Mouse (Mus musculus) forebrain, embryonic 11.5 days (tissue): ENCODE results near the gene Prkd3. TPM values are rescaled to one million over a fixed set of nuclear protein-coding genes. Genes with fewer than 3 reads are reported as not detected.
A peak's percentile ranks its signal among the peaks of the same experiment; 100 is the strongest.

Source experiments
- ATAC-seq: fragments of 200-750 bp; cut with Nextera tagmentation; replicated peaks from 2 replicates; pipeline ENCODE4 v1.8.0; 2017; ENCODE audit warnings: moderate TSS enrichment; ENCODE audit not compliant: low FRiP score
- DNase-seq: peaks from one replicate; pipeline ENCODE4 v3.0.0-alpha.2; 2017; ENCODE audit warnings: low spot score
- H3K27ac ChIP-seq: fragments of 300-500 bp; sonication (generic); 2 replicates; pipeline ENCODE4 v1.5.1; 2014; ENCODE audit warnings: low read depth, low read length
- H3K27me3 ChIP-seq: fragments of 300-500 bp; sonication (generic); 2 replicates; pipeline ENCODE4 v1.6.1; 2014; ENCODE audit warnings: mild to moderate bottlenecking, low read length, mixed read lengths; ENCODE audit not compliant: control insufficient read depth, insufficient read depth
- H3K36me3 ChIP-seq: fragments of 300-500 bp; sonication (generic); 2 replicates; pipeline ENCODE4 v1.6.1; 2014; ENCODE audit warnings: mild to moderate bottlenecking, low read length, moderate library complexity, mixed read lengths; ENCODE audit not compliant: control insufficient read depth, insufficient read depth
- H3K4me1 ChIP-seq: fragments of 300-500 bp; sonication (generic); replicated peaks from 2 replicates; pipeline ENCODE4 v1.6.1; 2014; ENCODE audit warnings: low read length, mixed read lengths; ENCODE audit not compliant: control insufficient read depth, insufficient read depth
- H3K4me2 ChIP-seq: fragments of 300-500 bp; sonication (generic); 2 replicates; pipeline ENCODE4 v1.6.1; 2014; ENCODE audit warnings: low read depth, mild to moderate bottlenecking, low read length, moderate library complexity, mixed read lengths; ENCODE audit not compliant: severe bottlenecking
- H3K4me3 ChIP-seq: fragments of 300-500 bp; sonication (generic); 2 replicates; pipeline ENCODE4 v1.5.1; 2014; ENCODE audit warnings: low read depth, low read length
- H3K9ac ChIP-seq: fragments of 300-500 bp; sonication (generic); 2 replicates; pipeline ENCODE4 v1.6.1; 2014; ENCODE audit warnings: low read length
- H3K9me3 ChIP-seq: fragments of 300-500 bp; sonication (generic); 2 replicates; pipeline ENCODE4 v1.6.1; 2016; ENCODE audit warnings: low read length, mixed read lengths; ENCODE audit not compliant: control insufficient read depth
- WGBS: fragments of 180-500 bp; shearing (Covaris S2); extraction: QIAGEN DNeasy Blood & Tissue Kit; methylation state at CpG from one replicate; pipeline ENCODE4 v1.1.7; 2014; 5-methylcytosine and 5-hydroxymethylcytosine counted together
- polyA plus RNA-seq: library from polyadenylated mRNA; unstranded; fragments of >200 nt; fragmentation: Nextera tagmentation; extraction: Ambion mirVana; gene quantifications from 2 replicates; pipeline ENCODE4 v1.2.1, GENCODE M21; 2014

The Prkd3 gene
- polyA plus RNA-seq, 1 experiment from 2014 or later: 60.5 TPM

DNA sequence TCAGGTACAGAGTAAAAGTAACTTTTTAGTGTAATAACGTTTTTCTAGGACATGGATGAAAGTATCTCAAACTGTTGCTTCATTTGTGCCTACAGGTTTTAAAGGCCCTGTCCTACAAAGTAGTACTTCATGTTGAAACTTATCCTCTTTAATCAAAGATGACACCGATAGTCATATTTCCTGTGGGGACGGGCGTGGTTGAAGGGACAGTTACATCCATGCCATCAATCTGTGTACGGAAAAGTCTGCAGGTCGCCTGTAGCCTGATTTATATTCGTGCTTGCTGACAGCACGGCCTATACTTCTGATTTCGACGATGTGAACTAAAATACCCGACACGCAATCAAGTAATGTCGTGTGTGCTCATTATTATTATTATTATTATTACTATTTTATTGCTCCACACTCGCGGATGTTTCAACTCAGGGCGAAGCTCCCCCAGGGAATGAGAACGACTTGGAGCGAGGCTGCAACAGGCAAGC is 849 bp downstream of the Prkd3 start:
- H3K9me3 ChIP-seq: no peaks in the 10 kb centered on the region
- peak overlapping the region; percentile 74 for H3K4me2 ChIP-seq
- peak overlapping the region; percentile 78 for H3K4me3 ChIP-seq
- DNase-seq (no peak), ATAC-seq (no peak)
- whole genome bisulfite sequencing: under 1% methylated on average over 18 of the region's 18 CpGs
- no peaks in the 10 kb centered on the region for H3K36me3 ChIP-seq
- H3K27ac ChIP-seq: peak overlapping the region; percentile 85; the same call in 1 of the 2 replicates
- H3K9ac ChIP-seq: peak overlapping the region; percentile 90
- H3K4me1 ChIP-seq: peaks cover 3% of the 10 kb centered on the region; the same call in 1 of the 2 replicates
- peaks cover 4% of the 10 kb centered on the region; the same call in 1 of the 2 replicates for H3K27me3 ChIP-seq

DNA sequence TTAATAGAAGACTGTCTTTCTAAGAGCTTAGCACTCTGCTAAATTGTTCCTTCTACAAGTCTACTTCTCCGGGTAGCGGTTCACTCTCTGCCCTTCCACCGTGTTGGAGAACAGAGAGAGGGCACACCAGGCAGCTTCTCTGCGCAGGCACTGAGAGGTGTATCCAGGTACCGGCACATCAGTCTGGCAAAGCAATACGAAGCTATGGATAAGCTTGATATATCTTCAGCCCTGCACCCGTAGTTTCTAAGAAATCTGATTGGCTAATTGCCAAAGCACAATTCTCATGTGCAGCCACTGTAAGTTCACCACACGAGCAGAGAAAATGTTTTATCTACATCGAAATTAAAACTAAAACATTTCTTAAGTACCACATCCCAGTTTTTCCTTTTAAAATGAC is 2.2 kb downstream of the Prkd3 start:
- Histone ChIP-seq H3K27me3 (peaks cover 4% of the 10 kb centered on the region; the same call in 1 of the 2 replicates), H3K4me2 (no peak overlapping the region; the same call in 1 of the 2 replicates), H3K27ac (no peak overlapping the region), H3K4me3 (no peak overlapping the region), H3K36me3 (no peaks in the 10 kb centered on the region), H3K4me1 (peaks cover 3% of the 10 kb centered on the region; the same call in 1 of the 2 replicates), H3K9ac (no peak overlapping the region), H3K9me3 (no peaks in the 10 kb centered on the region)
- no peak for DNase-seq
- WGBS: 69% methylated on average over 9 of the region's 9 CpGs
- no peak for ATAC-seq

DNA sequence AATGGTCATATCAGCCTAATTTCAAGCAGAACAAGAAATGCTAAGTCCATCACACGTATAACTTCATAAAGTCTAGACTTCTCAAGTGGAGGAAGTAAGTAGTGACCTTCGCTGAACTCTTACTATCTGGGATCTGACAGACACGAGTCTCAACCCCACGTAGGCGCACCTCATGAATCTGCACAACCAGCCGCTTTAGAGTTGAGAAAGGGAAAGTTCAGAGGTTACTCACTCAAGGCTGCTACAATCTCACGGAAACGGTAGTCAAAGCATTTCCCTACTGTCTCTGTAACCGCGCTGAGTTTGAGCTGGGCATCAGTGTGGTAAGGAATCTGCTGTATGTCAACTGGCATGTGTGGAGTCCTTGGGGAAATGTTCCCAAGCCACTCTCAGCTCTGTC is 4.8 kb downstream of the Prkd3 start:
- Histone ChIP-seq H3K9ac (no peak overlapping the region), H3K27me3 (no peaks in the 10 kb centered on the region), H3K4me3 (no peak overlapping the region), H3K36me3 (peaks cover 6% of the 10 kb centered on the region; the same call in 1 of the 2 replicates), H3K27ac (no peak overlapping the region), H3K9me3 (no peaks in the 10 kb centered on the region), H3K4me1 (peaks cover 3% of the 10 kb centered on the region; the same call in 1 of the 2 replicates), H3K4me2 (no peak overlapping the region)
- ATAC-seq (no peak), DNase-seq (no peak)
- WGBS: 89% methylated on average over 10 of the region's 10 CpGs

DNA sequence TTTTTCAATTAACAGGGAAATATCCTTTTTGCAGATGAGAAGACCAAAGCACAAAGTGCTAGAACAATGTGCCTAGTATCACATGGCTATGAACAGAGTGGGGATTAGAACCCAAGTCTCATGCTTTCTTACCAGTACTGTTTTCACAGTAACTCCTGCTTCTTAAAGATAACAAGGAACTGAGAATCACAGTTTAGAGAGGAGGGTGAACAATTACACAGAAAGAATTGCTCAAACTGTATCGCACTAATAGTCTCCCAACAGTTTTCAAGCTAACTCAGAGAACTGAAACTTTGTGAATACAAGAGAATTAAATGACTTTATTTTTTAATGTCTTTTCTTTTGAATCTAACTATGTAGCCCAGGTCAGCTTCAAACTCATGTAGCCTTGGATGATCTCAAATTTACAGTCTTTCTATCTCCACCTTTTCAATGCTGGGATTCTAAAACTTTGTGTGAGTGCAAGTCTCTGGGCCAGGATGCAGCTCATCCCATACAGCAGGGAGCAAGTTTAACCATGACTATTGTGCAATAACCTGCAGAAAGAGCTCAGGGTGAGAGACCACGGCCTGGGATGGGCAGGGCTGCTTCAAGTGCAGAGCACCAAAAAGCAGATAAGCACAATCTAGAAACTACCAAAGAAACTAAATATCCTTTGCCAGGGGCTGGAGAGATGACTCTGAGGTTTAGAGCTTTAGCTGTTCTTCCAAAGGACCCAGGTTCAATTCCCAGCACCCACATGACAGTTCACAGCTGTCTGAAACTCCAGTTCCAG is 5.5 kb downstream of the Prkd3 start:
- H3K4me3 ChIP-seq: no peak overlapping the region
- WGBS: 86% methylated on average over 2 of the region's 2 CpGs
- DNase-seq: no peak
- H3K4me2 ChIP-seq: no peak overlapping the region
- H3K4me1 ChIP-seq: peaks cover 3% of the 10 kb centered on the region; the same call in 1 of the 2 replicates
- no peaks in the 10 kb centered on the region for H3K9me3 ChIP-seq
- peaks cover 6% of the 10 kb centered on the region; the same call in 1 of the 2 replicates for H3K36me3 ChIP-seq
- no peak for ATAC-seq
- H3K27me3 ChIP-seq: no peaks in the 10 kb centered on the region
- H3K9ac ChIP-seq: no peak overlapping the region
- H3K27ac ChIP-seq: no peak overlapping the region

DNA sequence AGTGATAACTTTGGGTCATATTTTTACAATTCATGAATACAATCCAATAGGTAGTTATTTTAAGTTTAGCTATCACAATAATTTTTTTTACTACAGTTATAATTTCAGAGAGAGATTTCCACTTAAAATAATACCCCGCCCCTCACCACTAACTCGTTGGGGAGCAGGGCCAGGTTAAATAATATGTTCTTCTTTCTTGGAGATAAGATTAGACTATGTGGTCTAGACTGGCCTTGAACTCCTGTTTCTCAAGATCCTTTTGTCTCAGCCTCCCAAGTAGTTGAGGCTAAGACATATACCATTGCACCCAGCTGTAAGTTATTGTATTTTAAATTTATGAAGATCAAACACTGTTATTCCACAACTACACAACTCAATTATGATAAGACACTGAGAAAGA is 7.0 kb downstream of the Prkd3 start:
- Histone ChIP-seq H3K4me3 (no peak overlapping the region), H3K27ac (no peak overlapping the region), H3K36me3 (peaks cover 6% of the 10 kb centered on the region; the same call in 1 of the 2 replicates), H3K9ac (no peak overlapping the region), H3K4me1 (peaks cover 3% of the 10 kb centered on the region; the same call in 1 of the 2 replicates), H3K27me3 (no peaks in the 10 kb centered on the region), H3K4me2 (no peak overlapping the region), H3K9me3 (no peaks in the 10 kb centered on the region)
- ATAC-seq: no peak
- WGBS: 94% methylated on average over 2 of the region's 2 CpGs
- DNase-seq: no peak

DNA sequence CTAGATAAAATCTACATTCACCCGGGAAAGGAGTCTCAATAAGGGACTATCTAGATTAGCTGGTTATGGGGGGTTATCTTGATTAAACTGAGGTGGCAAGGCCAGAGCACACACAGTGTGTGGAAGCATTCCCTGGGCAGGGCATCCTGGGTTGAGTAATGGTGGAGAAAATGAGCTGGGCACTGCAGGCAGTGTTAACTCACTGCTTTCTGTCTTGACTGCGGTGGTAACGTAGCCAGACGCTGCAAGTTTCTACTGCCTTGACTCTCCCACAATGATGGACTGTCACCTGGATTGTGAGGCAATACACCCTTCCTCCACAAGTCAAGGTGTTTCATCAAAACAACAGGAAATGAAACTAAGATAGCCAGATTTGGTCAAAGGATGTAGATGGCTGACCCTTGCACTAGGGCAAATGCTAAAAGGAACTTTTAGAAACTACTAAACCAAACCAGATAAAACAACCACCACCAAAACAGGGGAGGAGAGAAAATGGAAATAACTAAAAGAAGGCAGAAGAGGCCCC is 20.8 kb downstream of the Prkd3 start:
- no peak overlapping the region for H3K4me2 ChIP-seq
- no peak overlapping the region for H3K27ac ChIP-seq
- 96% methylated on average over 4 of the region's 4 CpGs for WGBS
- H3K4me3 ChIP-seq: no peak overlapping the region
- no peak for DNase-seq
- H3K27me3 ChIP-seq: no peaks in the 10 kb centered on the region
- H3K36me3 ChIP-seq: no peaks in the 10 kb centered on the region
- H3K9ac ChIP-seq: no peak overlapping the region
- no peak for ATAC-seq
- H3K4me1 ChIP-seq: no peaks in the 10 kb centered on the region
- no peaks in the 10 kb centered on the region for H3K9me3 ChIP-seq

DNA sequence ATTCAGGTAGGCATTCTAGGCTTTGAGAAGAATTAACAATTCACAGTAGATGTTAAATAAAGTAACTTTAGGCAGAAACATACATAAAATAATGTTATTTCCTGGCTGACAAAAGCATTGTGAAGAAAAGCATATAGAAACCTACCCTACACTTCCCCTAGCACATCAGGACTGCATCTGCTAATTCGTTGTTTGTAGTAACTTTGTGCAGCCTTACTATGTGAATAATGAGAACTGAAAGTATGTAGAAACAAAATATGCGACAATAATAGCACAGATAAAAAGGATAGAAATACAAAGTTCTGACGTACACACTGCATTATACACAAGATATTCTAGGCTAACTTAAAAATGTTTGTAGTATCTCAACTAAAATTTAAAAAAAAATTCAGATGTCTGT is 21.4 kb downstream of the Prkd3 start:
- no peak for DNase-seq
- H3K4me2 ChIP-seq: no peak overlapping the region
- H3K9ac ChIP-seq: no peak overlapping the region
- no peaks in the 10 kb centered on the region for H3K36me3 ChIP-seq
- H3K4me1 ChIP-seq: no peaks in the 10 kb centered on the region
- ATAC-seq: no peak
- no peaks in the 10 kb centered on the region for H3K9me3 ChIP-seq
- H3K4me3 ChIP-seq: no peak overlapping the region
- H3K27ac ChIP-seq: no peak overlapping the region
- H3K27me3 ChIP-seq: no peaks in the 10 kb centered on the region
- WGBS: 91% methylated on average over 3 of the region's 3 CpGs

DNA sequence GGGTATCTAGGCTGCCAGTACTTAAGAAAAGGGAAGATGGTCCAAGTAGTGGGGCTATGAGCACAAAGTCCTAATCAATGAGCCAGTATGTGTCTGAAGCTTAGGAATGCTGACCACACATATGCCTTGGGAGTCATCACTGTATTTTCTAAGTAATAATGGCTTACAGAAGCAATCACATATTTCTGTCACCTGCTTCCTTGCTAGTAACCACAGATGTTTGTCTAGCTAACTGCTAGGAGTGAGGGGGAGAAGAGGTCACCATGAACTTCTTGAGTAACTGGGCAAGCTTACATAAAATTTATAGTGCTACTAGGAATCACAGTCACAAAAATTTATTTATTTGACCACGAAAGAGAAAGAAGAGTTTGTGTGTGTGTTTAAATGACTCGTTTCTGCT is 22.5 kb downstream of the Prkd3 start:
- H3K9ac ChIP-seq: no peak overlapping the region
- no peaks in the 10 kb centered on the region for H3K4me1 ChIP-seq
- no peak overlapping the region for H3K4me2 ChIP-seq
- H3K27ac ChIP-seq: no peak overlapping the region
- H3K36me3 ChIP-seq: no peaks in the 10 kb centered on the region
- no peaks in the 10 kb centered on the region for H3K27me3 ChIP-seq
- DNase-seq (no peak), ATAC-seq (no peak)
- H3K9me3 ChIP-seq: no peaks in the 10 kb centered on the region
- WGBS: 93% methylated on average over 2 of the region's 2 CpGs
- no peak overlapping the region for H3K4me3 ChIP-seq
